Mouse (Mus musculus) right cerebral cortex, postnatal 4 days (tissue): Measurements from ENCODE around the gene Runx2.

Source experiments
- DNase-seq: peaks from one replicate; pipeline ENCODE4 v3.0.0-alpha.2; 2022

Runx2 gene

GRCm38 (mm10) chr17:44455681-44456600, 358.7 kb downstream of the Runx2 start:
- peak; percentile 69 for DNase-seq

GRCm38 (mm10) chr17:44449915-44450471, 364.6 kb downstream of the Runx2 start:
- DNase-seq = no peak
